Mouse (Mus musculus) thymus, adult 2 months (tissue): ENCODE data around the gene Bmpr1a.

Experiments
- CTCF ChIP-seq: fragments of 200-500 bp; IDR thresholded peaks from 2 replicates; pipeline ENCODE4 v1.5.1; 2012; ENCODE audit warnings: mild to moderate bottlenecking, control low read depth, low read length, moderate library complexity, borderline replicate concordance; ENCODE audit not compliant: control insufficient read depth, poor library complexity, insufficient read depth; ENCODE audit errors: extremely low read depth
- POLR2A ChIP-seq: fragments of 200-500 bp; IDR thresholded peaks from 2 replicates; pipeline ENCODE4 v1.6.1; 2012; ENCODE audit warnings: mild to moderate bottlenecking, low read length, control low read depth, moderate library complexity; ENCODE audit not compliant: control insufficient read depth, poor library complexity, insufficient read depth; ENCODE audit errors: extremely low read depth

DNA sequence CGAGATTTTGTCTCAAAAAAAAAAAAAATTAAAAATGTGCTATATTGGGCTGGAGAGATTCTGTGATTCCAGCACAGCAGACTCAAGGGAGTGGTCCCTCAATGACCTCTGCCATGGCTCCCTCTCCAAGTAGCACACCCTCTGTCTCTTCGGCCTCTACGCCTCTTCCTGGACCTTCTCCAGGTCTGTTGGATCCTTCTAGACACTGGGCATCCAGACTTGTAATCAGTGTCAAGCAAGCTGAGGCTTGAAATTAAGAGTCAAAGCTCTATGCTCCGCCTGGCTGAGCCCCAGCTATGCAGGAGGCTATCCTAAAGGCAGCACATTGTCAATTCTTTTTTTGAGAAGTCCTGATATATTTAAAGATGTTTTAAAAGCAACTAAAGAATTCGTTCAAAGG is 30.4 kb upstream of the Bmpr1a start:
- TF ChIP-seq POLR2A (no peak), CTCF (no peak)
